Mouse (Mus musculus) lung, postnatal 0 days (tissue): ENCODE results near the gene Prame.
"Not testable (repeated sequence)": the region's sequence is repeated elsewhere in the genome, so short reads cannot be mapped to it uniquely, and the experiment has no call there.

Experiments used
- CTCF ChIP-seq: IDR thresholded peaks from 2 replicates; pipeline ENCODE4 v1.5.1; 2016; ENCODE audit warnings: antibody characterized with exemption, mild to moderate bottlenecking
- EP300 ChIP-seq: IDR thresholded peaks from 2 replicates; pipeline ENCODE4 v1.6.1; 2016; ENCODE audit warnings: antibody characterized with exemption, mild to moderate bottlenecking, control low read depth

DNA sequence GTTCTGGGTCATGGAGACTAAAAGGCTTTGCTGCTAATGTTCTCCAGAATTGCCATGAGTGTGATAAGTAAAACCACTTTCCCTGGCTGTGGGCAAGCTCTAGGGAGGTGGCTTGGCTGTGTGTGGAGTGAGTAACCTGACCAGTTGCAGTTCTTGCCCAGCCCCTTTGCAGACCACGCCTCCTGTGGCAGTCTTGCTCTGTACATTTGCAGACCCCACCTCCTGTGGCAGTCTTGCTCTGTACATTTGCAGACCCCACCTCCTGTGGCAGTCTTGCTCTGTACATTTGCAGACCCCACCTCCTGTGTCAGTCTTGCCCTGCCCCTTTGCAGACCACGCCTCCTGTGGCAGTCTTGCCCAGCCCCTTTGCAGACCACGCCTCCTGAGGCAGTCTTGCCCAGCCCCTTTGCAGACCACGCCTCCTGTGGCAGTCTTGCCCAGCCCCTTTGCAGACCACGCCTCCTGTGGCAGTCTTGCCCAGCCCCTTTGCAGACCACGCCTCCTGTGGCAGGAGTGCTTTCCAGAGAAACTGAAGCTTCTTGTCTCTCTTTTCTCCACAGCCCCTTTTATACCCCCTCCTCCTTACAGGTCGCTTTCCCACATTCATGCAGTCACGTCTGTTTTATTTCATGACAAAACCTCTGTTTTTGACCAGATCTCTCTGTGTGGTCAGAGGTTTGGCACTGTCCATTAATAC, 53.1 kb downstream of the Prame start:
- TF ChIP-seq EP300, CTCF: not testable (repeated sequence)
